Mouse (Mus musculus): ENCODE measurements around the gene Ppard.

DNA sequence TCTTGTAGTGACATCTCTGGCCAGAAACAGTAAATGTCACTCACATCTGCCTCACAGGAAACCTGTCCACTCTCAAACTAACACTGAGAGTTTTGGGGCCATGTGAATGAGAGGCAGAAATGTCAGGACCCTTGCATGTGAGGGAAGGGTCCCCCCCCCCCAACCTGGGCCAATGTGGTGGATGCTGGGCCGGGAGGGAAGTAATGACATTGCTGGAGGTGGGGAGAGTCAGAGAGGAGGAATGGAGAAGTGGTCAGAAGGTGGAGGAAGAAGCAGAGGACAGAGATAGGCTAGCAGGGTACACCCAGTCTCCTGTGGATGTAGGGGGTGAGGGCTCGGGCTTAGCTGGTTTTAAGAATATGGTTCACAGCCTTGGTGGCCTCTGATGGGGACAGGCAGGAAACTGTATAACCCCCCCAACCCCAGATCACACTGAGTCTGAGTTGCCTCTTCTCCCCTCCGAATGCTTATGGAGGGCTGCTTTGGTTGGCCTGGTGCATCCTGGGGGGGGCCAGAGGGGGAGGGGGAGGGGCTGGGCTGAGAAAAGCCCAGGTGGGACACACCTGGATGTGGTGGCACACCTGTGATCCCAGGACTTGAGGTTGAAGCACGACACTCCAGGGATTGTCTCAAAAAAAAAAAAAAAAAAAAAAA is 22.9 kb upstream of the Ppard start:
- TF ChIP-seq CTCF (IDR thresholded peaks at IDR 0.05; ENCODE audit: borderline replicate concordance, insufficient read depth, low read depth, low read length) (no peak), POLR2A (IDR thresholded peaks at IDR 0.05; ENCODE audit: borderline replicate concordance, insufficient read depth, low read length) (no peak)
